Mouse (Mus musculus): ENCODE measurements around the gene Tent2. TPM values are rescaled to one million over a fixed set of nuclear protein-coding genes. Genes with fewer than 3 reads are reported as not detected.
A peak's percentile ranks its signal among the peaks of the same experiment; 100 is the strongest.

Gene Tent2
- polyA plus RNA-seq, 1 experiment = 15.9 TPM

DNA sequence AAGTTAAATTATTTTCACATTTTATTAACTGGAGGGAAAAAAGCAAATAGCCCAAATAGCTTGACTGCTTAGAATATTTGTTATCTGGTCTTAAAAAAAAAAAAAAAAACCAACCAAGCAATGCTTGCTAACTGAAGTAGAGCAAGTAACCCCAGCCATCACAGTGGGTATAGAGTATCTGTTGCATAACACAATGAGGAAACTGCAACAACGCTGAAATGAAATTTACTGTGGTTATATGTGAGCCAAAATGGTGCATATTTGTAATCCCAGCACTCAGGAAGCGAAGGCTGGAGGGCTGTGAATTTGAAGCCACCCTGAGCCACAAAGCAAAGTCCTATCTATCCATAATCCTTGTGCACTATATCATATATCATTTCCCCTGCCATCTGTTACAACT lies 12.7 kb downstream of the Tent2 start:
- no peaks in the 10 kb centered on the region for H3K27me3 ChIP-seq (replicated peaks; ENCODE audit: control insufficient read depth, insufficient read depth, low read length)
- WGBS = 77% methylated on average over 2 of the region's 2 CpGs
- no peak overlapping the region for H3K27ac ChIP-seq (ENCODE audit: insufficient read depth, low read depth, low read length)
- H3K36me3 ChIP-seq (ENCODE audit: control insufficient read depth, insufficient read depth, low read length) = peaks cover 3% of the 10 kb centered on the region; the same call in 1 of the 2 replicates
- H3K4me1 ChIP-seq (ENCODE audit: control insufficient read depth, insufficient read depth, low read length) = no peaks in the 10 kb centered on the region
- no peak overlapping the region for H3K4me3 ChIP-seq (ENCODE audit: insufficient read depth, low read depth, low read length)
- DNase-seq = no peak
- TF ChIP-seq CTCF (conservative IDR thresholded peaks at IDR 0.05; ENCODE audit: insufficient read depth, insufficient read length, low read depth, low read length) = no peak
- TF ChIP-seq POLR2A (IDR thresholded peaks at IDR 0.05; ENCODE audit: low read depth, low read length) = no peak

DNA sequence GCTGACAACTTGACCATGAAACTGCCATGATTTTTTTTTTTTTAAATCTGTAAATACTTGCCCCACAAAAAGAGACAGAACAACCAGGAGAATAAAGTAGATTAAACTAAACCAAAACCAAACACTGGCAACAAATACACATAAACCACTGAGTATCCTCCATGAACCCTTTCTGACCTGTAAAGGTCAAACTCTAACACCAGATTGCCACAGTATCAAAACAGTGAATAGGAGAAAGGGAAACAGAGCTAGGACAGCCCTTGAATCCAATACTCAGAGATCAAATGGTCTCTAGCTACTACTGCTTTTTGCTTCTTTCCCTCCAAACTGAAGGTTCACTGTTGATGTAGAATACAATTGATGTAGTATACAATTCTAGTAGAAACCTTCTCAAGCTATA lies 14.6 kb downstream of the Tent2 start:
- Histone ChIP-seq H3K4me1 (ENCODE audit: control insufficient read depth, insufficient read depth, low read length) (no peaks in the 10 kb centered on the region), H3K27me3 (replicated peaks; ENCODE audit: control insufficient read depth, insufficient read depth, low read length) (no peaks in the 10 kb centered on the region), H3K36me3 (ENCODE audit: control insufficient read depth, insufficient read depth, low read length) (no peaks in the 10 kb centered on the region; the same call in 1 of the 2 replicates), H3K27ac (ENCODE audit: insufficient read depth, low read depth, low read length) (no peak overlapping the region), H3K4me3 (ENCODE audit: insufficient read depth, low read depth, low read length) (no peak overlapping the region)
- TF ChIP-seq POLR2A (IDR thresholded peaks at IDR 0.05; ENCODE audit: low read depth, low read length) (no peak), CTCF (conservative IDR thresholded peaks at IDR 0.05; ENCODE audit: insufficient read depth, insufficient read length, low read depth, low read length) (no peak)
- no peak for DNase-seq

DNA sequence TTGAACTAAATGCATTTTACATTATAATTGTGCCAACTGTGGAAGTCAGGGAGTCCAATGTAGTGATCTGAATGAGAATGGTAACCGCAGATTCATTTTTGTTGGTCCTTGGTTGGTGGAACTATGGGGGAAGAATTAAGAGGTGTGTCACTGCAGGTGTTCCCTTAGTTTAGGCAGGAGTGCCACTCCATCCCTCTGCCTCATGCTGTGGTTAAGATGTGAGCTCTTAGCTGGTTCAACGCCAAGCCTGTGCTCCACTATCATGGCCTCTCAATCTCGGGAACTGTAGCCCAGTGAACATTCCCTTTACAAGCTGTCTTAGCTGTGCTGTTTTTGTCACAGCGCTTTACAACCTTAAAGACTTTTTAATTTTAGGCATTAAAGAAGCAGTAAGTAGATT lies 28.9 kb downstream of the Tent2 start:
- no peak for DNase-seq
- Histone ChIP-seq H3K27ac (ENCODE audit: insufficient read depth, low read depth, low read length) (no peak overlapping the region), H3K4me3 (ENCODE audit: insufficient read depth, low read depth, low read length) (no peak overlapping the region), H3K4me1 (ENCODE audit: control insufficient read depth, insufficient read depth, low read length) (no peaks in the 10 kb centered on the region), H3K27me3 (replicated peaks; ENCODE audit: control insufficient read depth, insufficient read depth, low read length) (no peaks in the 10 kb centered on the region), H3K36me3 (ENCODE audit: control insufficient read depth, insufficient read depth, low read length) (peaks cover 2% of the 10 kb centered on the region; the same call in 1 of the 2 replicates)
- no peak for TF ChIP-seq CTCF (conservative IDR thresholded peaks at IDR 0.05; ENCODE audit: insufficient read depth, insufficient read length, low read depth, low read length)
- WGBS = 90% methylated on average over 4 of the region's 4 CpGs

DNA sequence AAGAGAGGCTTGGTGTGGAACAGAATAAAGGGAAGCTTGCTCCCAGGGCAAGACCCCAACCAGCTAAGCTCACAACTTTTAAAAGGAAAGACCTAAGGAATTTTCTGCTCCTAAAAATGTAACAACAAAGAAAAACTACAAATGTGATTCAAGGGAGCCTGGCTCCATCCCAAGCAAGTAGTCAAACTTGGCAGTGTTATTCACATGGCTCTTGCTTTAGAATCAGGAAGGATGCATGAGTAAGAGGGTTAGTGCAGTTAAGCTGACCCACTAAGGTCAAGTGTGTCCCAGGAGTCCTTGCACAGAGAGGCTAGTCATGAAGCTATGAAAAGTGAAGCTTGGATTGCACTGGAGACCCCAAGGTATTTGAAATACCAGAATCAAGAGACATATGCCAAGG lies 29.7 kb downstream of the Tent2 start:
- DNase-seq = no peak
- TF ChIP-seq CTCF (conservative IDR thresholded peaks at IDR 0.05; ENCODE audit: insufficient read depth, insufficient read length, low read depth, low read length) (no peak), POLR2A (IDR thresholded peaks at IDR 0.05; ENCODE audit: low read depth, low read length) (no peak)
- Histone ChIP-seq H3K27me3 (replicated peaks; ENCODE audit: control insufficient read depth, insufficient read depth, low read length) (no peaks in the 10 kb centered on the region), H3K4me3 (ENCODE audit: insufficient read depth, low read depth, low read length) (no peak overlapping the region), H3K27ac (ENCODE audit: insufficient read depth, low read depth, low read length) (no peak overlapping the region), H3K4me1 (ENCODE audit: control insufficient read depth, insufficient read depth, low read length) (no peaks in the 10 kb centered on the region), H3K36me3 (ENCODE audit: control insufficient read depth, insufficient read depth, low read length) (peaks cover 3% of the 10 kb centered on the region; the same call in 1 of the 2 replicates)

DNA sequence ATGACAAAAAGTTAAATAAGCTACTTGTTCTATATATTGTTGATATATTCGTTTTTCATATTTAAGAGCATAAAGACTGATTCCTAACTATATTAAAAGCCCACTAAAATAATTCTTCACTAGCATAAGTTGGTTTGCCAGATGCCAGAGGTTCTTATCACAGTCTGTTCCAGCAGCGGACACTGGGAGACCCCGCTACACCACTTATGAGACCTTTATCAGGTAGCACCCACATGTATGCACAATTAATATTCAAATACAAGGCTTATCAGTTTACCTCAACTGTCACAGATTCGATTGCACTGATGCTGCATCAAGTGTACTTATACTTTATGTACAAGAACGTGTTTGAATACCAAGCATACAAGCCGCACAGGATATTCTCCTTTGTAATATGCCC lies 33.9 kb downstream of the Tent2 start:
- H3K4me3 ChIP-seq (ENCODE audit: insufficient read depth, low read depth, low read length) = no peak overlapping the region
- H3K27me3 ChIP-seq (replicated peaks; ENCODE audit: control insufficient read depth, insufficient read depth, low read length) = no peaks in the 10 kb centered on the region
- peaks cover 2% of the 10 kb centered on the region; the same call in 1 of the 2 replicates for H3K36me3 ChIP-seq (ENCODE audit: control insufficient read depth, insufficient read depth, low read length)
- TF ChIP-seq CTCF (conservative IDR thresholded peaks at IDR 0.05; ENCODE audit: insufficient read depth, insufficient read length, low read depth, low read length) = no peak
- TF ChIP-seq POLR2A (IDR thresholded peaks at IDR 0.05; ENCODE audit: low read depth, low read length) = no peak
- no peak overlapping the region for H3K27ac ChIP-seq (ENCODE audit: insufficient read depth, low read depth, low read length)
- no peaks in the 10 kb centered on the region for H3K4me1 ChIP-seq (ENCODE audit: control insufficient read depth, insufficient read depth, low read length)
- 96% methylated on average over 6 of the region's 6 CpGs for WGBS
- DNase-seq = no peak

DNA sequence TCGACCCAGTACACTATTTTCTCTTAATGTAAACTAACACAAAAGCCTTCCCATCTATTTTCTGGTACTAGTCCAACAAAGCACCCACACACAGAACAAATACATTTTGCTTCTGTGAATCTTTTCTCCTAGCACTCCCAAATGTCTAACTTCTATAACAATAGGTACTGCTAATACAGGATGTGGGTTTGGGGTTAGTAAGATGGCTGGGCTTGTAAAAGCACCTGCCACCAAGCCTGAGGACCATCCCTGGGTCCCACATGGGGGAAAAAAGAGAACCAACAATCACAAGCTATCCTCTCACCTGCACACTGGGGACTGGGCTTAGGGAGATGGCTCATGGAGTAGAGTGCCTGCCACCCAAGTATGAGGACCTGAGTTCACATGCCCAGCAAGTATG lies 38.9 kb downstream of the Tent2 start:
- DNase-seq = no peak
- Histone ChIP-seq H3K4me1 (ENCODE audit: control insufficient read depth, insufficient read depth, low read length) (no peaks in the 10 kb centered on the region), H3K4me3 (ENCODE audit: insufficient read depth, low read depth, low read length) (no peak overlapping the region), H3K27me3 (replicated peaks; ENCODE audit: control insufficient read depth, insufficient read depth, low read length) (no peaks in the 10 kb centered on the region), H3K27ac (ENCODE audit: insufficient read depth, low read depth, low read length) (no peak overlapping the region), H3K36me3 (ENCODE audit: control insufficient read depth, insufficient read depth, low read length) (peaks cover under 1% of the 10 kb centered on the region; the same call in 1 of the 2 replicates)
- WGBS = 84% methylated on average over 1 of the region's 1 CpGs
- TF ChIP-seq CTCF (conservative IDR thresholded peaks at IDR 0.05; ENCODE audit: insufficient read depth, insufficient read length, low read depth, low read length) (no peak), POLR2A (IDR thresholded peaks at IDR 0.05; ENCODE audit: low read depth, low read length) (no peak)

DNA sequence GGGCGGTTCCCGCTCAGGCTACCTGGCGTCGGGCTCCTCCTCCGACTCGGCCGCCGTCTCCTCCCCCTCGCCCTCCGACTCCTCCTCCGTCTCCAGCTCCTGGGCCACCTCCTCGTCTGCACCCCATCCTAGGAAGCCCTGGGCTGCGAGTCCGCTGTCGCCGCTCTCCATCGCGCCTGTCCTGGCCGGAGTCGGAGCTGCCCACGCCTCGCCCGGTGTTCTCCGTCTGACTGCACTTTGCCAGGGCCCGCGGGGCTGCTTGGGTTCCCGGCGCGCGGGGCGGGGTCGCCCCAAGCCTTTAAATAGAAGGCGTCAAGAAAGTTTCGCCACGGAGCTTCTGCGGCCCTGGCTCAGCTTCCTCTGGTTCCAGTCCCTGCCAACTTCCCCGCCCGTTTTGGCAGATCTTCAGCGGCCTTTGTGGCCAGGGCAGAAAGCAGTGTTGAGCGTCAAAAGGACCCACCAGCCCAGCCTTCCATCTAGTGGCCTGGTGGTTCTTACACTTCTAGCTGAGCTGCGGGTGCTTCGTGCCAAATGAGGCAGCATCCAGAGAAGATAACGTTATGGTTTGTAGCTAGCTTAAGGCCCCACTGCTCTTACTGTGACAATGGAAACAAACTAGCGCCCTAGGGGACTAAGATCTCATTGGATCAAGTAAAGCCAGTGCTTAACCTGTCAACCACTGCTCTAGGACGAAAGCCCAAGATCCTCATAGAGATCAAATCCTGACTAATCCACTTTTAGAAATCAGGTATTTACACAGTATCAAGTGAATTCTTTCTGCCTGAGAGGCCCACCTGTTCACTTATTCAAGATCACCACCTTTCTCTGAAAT lies 47.6 kb downstream of the Tent2 start, which contains the start of gene Cmya5:
Cmya5 (minus strand) TSS at position 389 of the 832 bp plus-strand sequence.
- Histone ChIP-seq H3K27ac (ENCODE audit: insufficient read depth, low read depth, low read length) (no peak within 1 kb of the TSS), H3K36me3 (ENCODE audit: control insufficient read depth, insufficient read depth, low read length) (no peaks in the 10 kb centered on the region; the same call in 1 of the 2 replicates), H3K4me1 (ENCODE audit: control insufficient read depth, insufficient read depth, low read length) (peaks cover 5% of the 10 kb centered on the region; the same call in 1 of the 2 replicates), H3K27me3 (replicated peaks; ENCODE audit: control insufficient read depth, insufficient read depth, low read length) (no peaks in the 10 kb centered on the region), H3K4me3 (ENCODE audit: insufficient read depth, low read depth, low read length) (peak within 1 kb of the TSS; percentile 46)
- 2% methylated on average over 45 of the region's 45 CpGs for WGBS
- TF ChIP-seq CTCF (conservative IDR thresholded peaks at IDR 0.05; ENCODE audit: insufficient read depth, insufficient read length, low read depth, low read length) (peak; percentile 31; the same call in 1 of the 2 replicates), POLR2A (IDR thresholded peaks at IDR 0.05; ENCODE audit: low read depth, low read length) (no peak)
- peak; percentile 96 for DNase-seq
